Mouse (Mus musculus) heart, embryonic 10.5 days (tissue): ENCODE results near the gene Arpc5. TPM values are rescaled to one million over a fixed set of nuclear protein-coding genes. Genes with fewer than 3 reads are reported as not detected.

ENCODE experiments used
- polyA plus RNA-seq: library from polyadenylated mRNA; unstranded; fragments of >200 nt; fragmentation: Nextera tagmentation; extraction: Ambion mirVana; gene quantifications from 2 replicates; pipeline ENCODE4 v1.2.1, GENCODE M21; 2016

The Arpc5 gene
- polyA plus RNA-seq, 1 experiment from 2014 or later = 238 TPM

Other genes with a start within 250 kb of the Arpc5 start
- not detected in 2 replicates for gene Apobec4, start 16.0 kb upstream of the Arpc5 start, polyA plus RNA-seq
- gene Rgl1, start 191 bp upstream of the Arpc5 start, polyA plus RNA-seq = 51.2 and 58.3 TPM in 2 replicates
- gene Ncf2, start 33.7 kb downstream of the Arpc5 start, polyA plus RNA-seq = 2.0 and 3.5 TPM in 2 replicates
- gene Smg7, start 136.1 kb downstream of the Arpc5 start, polyA plus RNA-seq = 25.9 and 30.0 TPM in 2 replicates
- 0.28 and 1.0 TPM in 2 replicates for gene Nmnat2, start 188.5 kb downstream of the Arpc5 start, polyA plus RNA-seq